13 mouse cellular contexts compared by ENCODE assay signal in genomic region chr13:11532014-11532890, GRCm38 (mm10).
"Had no signal": no experiment of that assay in that cellular context is flagged by ENCODE, and none has a peak within 500 bp of the region (broad histone marks: within the 10 kb centered on the region; RNA-seq: fewer than 3 reads in every experiment).

No protein-coding gene starts in this region.

- H3K27me3 ChIP-seq: kidney, embryonic 15.5 days; liver, embryonic 13.5 days; lung, embryonic 15.5 days; midbrain, embryonic 12.5 days; neural tube, embryonic 13.5 days had no signal

- ATAC-seq: inflammation-experienced regulatory T-cells, adult 6 months; liver, postnatal 0 days; midbrain, embryonic 16.5 days had no signal

- H3K4me1 ChIP-seq: kidney, embryonic 15.5 days; limb, embryonic 10.5 days; liver, embryonic 13.5 days; lung, embryonic 15.5 days; midbrain, embryonic 12.5 days; neural tube, embryonic 13.5 days had no signal

- H3K9ac ChIP-seq: kidney, embryonic 15.5 days; liver, embryonic 13.5 days; liver, postnatal 0 days; lung, embryonic 15.5 days; midbrain, embryonic 12.5 days; neural tube, embryonic 13.5 days had no signal

- H3K9me3 ChIP-seq: kidney, embryonic 15.5 days; limb, embryonic 10.5 days; liver, embryonic 13.5 days; lung, embryonic 15.5 days; midbrain, embryonic 12.5 days; neural tube, embryonic 13.5 days had no signal

- DNase-seq: liver, embryonic 13.5 days; liver, postnatal 0 days; lung, postnatal 14 days; right cerebral cortex, postnatal 25 days; thymus, postnatal 4 days had no signal

- H3K4me3 ChIP-seq: kidney, embryonic 15.5 days; left cerebral cortex, adult 2 months; limb, embryonic 10.5 days; liver, embryonic 13.5 days; lung, embryonic 15.5 days; midbrain, embryonic 12.5 days; neural tube, embryonic 13.5 days had no signal

- H3K4me2 ChIP-seq: kidney, embryonic 15.5 days; liver, embryonic 13.5 days; lung, embryonic 15.5 days; midbrain, embryonic 12.5 days; neural tube, embryonic 13.5 days had no signal

- H3K27ac ChIP-seq: kidney, embryonic 15.5 days; left cerebral cortex, adult 2 months; limb, embryonic 10.5 days; liver, embryonic 13.5 days; lung, embryonic 15.5 days; midbrain, embryonic 12.5 days; neural tube, embryonic 13.5 days had no signal

- H3K36me3 ChIP-seq: kidney, embryonic 15.5 days; limb, embryonic 10.5 days; liver, embryonic 13.5 days; lung, embryonic 15.5 days; midbrain, embryonic 12.5 days; neural tube, embryonic 13.5 days had no signal
